Mouse (Mus musculus): ENCODE measurements around the gene Ipcef1. TPM values are rescaled to one million over a fixed set of nuclear protein-coding genes. Genes with fewer than 3 reads are reported as not detected.

The Ipcef1 gene
- polyA plus RNA-seq, 1 experiment from 2014 or later = 2.9 TPM

- no peak overlapping the region for H3K4me3 ChIP-seq (ENCODE audit: low read length)
- H3K27ac ChIP-seq (ENCODE audit: low read depth, low read length) = no peak overlapping the region
- H3K9me3 ChIP-seq (ENCODE audit: control insufficient read depth, low read length) = no peaks in the 10 kb centered on the region
- no peak overlapping the region for H3K4me2 ChIP-seq (ENCODE audit: low read length)
- H3K27me3 ChIP-seq (replicated peaks; ENCODE audit: control insufficient read depth, insufficient read depth, low read length) = no peaks in the 10 kb centered on the region
- no peaks in the 10 kb centered on the region for H3K4me1 ChIP-seq (ENCODE audit: control insufficient read depth, insufficient read depth, low read depth, low read length)
- 67% methylated on average over 1 of the region's 1 CpGs for WGBS
- H3K36me3 ChIP-seq (ENCODE audit: control insufficient read depth, insufficient read depth, low read length) = no peaks in the 10 kb centered on the region
- ATAC-seq = no peak
- no peak overlapping the region for H3K9ac ChIP-seq (ENCODE audit: low read depth, low read length)
Observed at GRCm38 (mm10) chr10:6928905-6929304, 123.4 kb downstream of the Ipcef1 start.

GRCm38 (mm10) chr10:6927600-6928223, 124.6 kb downstream of the Ipcef1 start:
- Histone ChIP-seq H3K4me2 (ENCODE audit: low read length) (no peak overlapping the region), H3K4me3 (ENCODE audit: low read length) (no peak overlapping the region), H3K9ac (ENCODE audit: low read depth, low read length) (no peak overlapping the region), H3K9me3 (ENCODE audit: control insufficient read depth, low read length) (no peaks in the 10 kb centered on the region), H3K36me3 (ENCODE audit: control insufficient read depth, insufficient read depth, low read length) (no peaks in the 10 kb centered on the region), H3K27me3 (replicated peaks; ENCODE audit: control insufficient read depth, insufficient read depth, low read length) (no peaks in the 10 kb centered on the region), H3K4me1 (ENCODE audit: control insufficient read depth, insufficient read depth, low read depth, low read length) (no peaks in the 10 kb centered on the region), H3K27ac (ENCODE audit: low read depth, low read length) (no peak overlapping the region)
- 93% methylated on average over 4 of the region's 4 CpGs for WGBS
- ATAC-seq = no peak

GRCm38 (mm10) chr10:6926724-6927123, 125.6 kb downstream of the Ipcef1 start:
- Histone ChIP-seq H3K4me3 (ENCODE audit: low read length) (no peak overlapping the region), H3K27ac (ENCODE audit: low read depth, low read length) (no peak overlapping the region), H3K9ac (ENCODE audit: low read depth, low read length) (no peak overlapping the region), H3K27me3 (replicated peaks; ENCODE audit: control insufficient read depth, insufficient read depth, low read length) (no peaks in the 10 kb centered on the region), H3K36me3 (ENCODE audit: control insufficient read depth, insufficient read depth, low read length) (no peaks in the 10 kb centered on the region), H3K9me3 (ENCODE audit: control insufficient read depth, low read length) (no peaks in the 10 kb centered on the region), H3K4me1 (ENCODE audit: control insufficient read depth, insufficient read depth, low read depth, low read length) (no peaks in the 10 kb centered on the region), H3K4me2 (ENCODE audit: low read length) (no peak overlapping the region)
- no peak for ATAC-seq
- WGBS = 79% methylated on average over 2 of the region's 2 CpGs

GRCm38 (mm10) chr10:6916545-6917257, 135.6 kb downstream of the Ipcef1 start:
- Histone ChIP-seq H3K4me1 (ENCODE audit: control insufficient read depth, insufficient read depth, low read depth, low read length) (peaks cover 7% of the 10 kb centered on the region), H3K36me3 (ENCODE audit: control insufficient read depth, insufficient read depth, low read length) (no peaks in the 10 kb centered on the region), H3K9ac (ENCODE audit: low read depth, low read length) (no peak overlapping the region), H3K9me3 (ENCODE audit: control insufficient read depth, low read length) (no peaks in the 10 kb centered on the region), H3K4me3 (ENCODE audit: low read length) (no peak overlapping the region), H3K27me3 (replicated peaks; ENCODE audit: control insufficient read depth, insufficient read depth, low read length) (no peaks in the 10 kb centered on the region), H3K4me2 (ENCODE audit: low read length) (peak overlapping the region; percentile 44), H3K27ac (ENCODE audit: low read depth, low read length) (peak overlapping the region; percentile 59)
- ATAC-seq = peak; percentile 93
- 9% methylated on average over 6 of the region's 6 CpGs for WGBS

- H3K27ac ChIP-seq (ENCODE audit: low read depth, low read length) = peak overlapping the region; percentile 51; the same call in 1 of the 2 replicates
- H3K4me3 ChIP-seq (ENCODE audit: low read length) = no peak overlapping the region
- WGBS = 21% methylated on average over 1 of the region's 1 CpGs
- H3K9me3 ChIP-seq (ENCODE audit: control insufficient read depth, low read length) = no peaks in the 10 kb centered on the region
- no peaks in the 10 kb centered on the region for H3K27me3 ChIP-seq (replicated peaks; ENCODE audit: control insufficient read depth, insufficient read depth, low read length)
- H3K36me3 ChIP-seq (ENCODE audit: control insufficient read depth, insufficient read depth, low read length) = no peaks in the 10 kb centered on the region
- no peak; the same call in 1 of the 2 replicates for ATAC-seq
- no peak overlapping the region for H3K4me2 ChIP-seq (ENCODE audit: low read length)
- peaks cover 7% of the 10 kb centered on the region for H3K4me1 ChIP-seq (ENCODE audit: control insufficient read depth, insufficient read depth, low read depth, low read length)
- no peak overlapping the region for H3K9ac ChIP-seq (ENCODE audit: low read depth, low read length)
Observed at GRCm38 (mm10) chr10:6915991-6916390, 136.3 kb downstream of the Ipcef1 start.

GRCm38 (mm10) chr10:6909763-6910162, 142.5 kb downstream of the Ipcef1 start:
- Histone ChIP-seq H3K4me1 (ENCODE audit: control insufficient read depth, insufficient read depth, low read depth, low read length) (no peaks in the 10 kb centered on the region), H3K9me3 (ENCODE audit: control insufficient read depth, low read length) (no peaks in the 10 kb centered on the region)

GRCm38 (mm10) chr10:6901819-6902393, 150.4 kb downstream of the Ipcef1 start:
- Histone ChIP-seq H3K36me3 (ENCODE audit: control insufficient read depth, insufficient read depth, low read length) (no peaks in the 10 kb centered on the region), H3K4me2 (ENCODE audit: low read length) (no peak overlapping the region), H3K4me1 (ENCODE audit: control insufficient read depth, insufficient read depth, low read depth, low read length) (no peaks in the 10 kb centered on the region), H3K4me3 (ENCODE audit: low read length) (no peak overlapping the region), H3K27ac (ENCODE audit: low read depth, low read length) (no peak overlapping the region), H3K9ac (ENCODE audit: low read depth, low read length) (no peak overlapping the region), H3K27me3 (replicated peaks; ENCODE audit: control insufficient read depth, insufficient read depth, low read length) (no peaks in the 10 kb centered on the region), H3K9me3 (ENCODE audit: control insufficient read depth, low read length) (no peaks in the 10 kb centered on the region)
- WGBS = 85% methylated on average over 3 of the region's 3 CpGs
- ATAC-seq = peak; percentile 56; the same call in 1 of the 2 replicates

More at GRCm38 (mm10) chr10:6909763-6910162, 142.5 kb downstream of the Ipcef1 start:
- WGBS = 43% methylated on average over 2 of the region's 2 CpGs
- Histone ChIP-seq H3K36me3 (ENCODE audit: control insufficient read depth, insufficient read depth, low read length) (no peaks in the 10 kb centered on the region), H3K27me3 (replicated peaks; ENCODE audit: control insufficient read depth, insufficient read depth, low read length) (no peaks in the 10 kb centered on the region), H3K4me2 (ENCODE audit: low read length) (no peak overlapping the region), H3K27ac (ENCODE audit: low read depth, low read length) (no peak overlapping the region), H3K9ac (ENCODE audit: low read depth, low read length) (no peak overlapping the region), H3K4me3 (ENCODE audit: low read length) (no peak overlapping the region)
- no peak for ATAC-seq

- no peaks in the 10 kb centered on the region for H3K9me3 ChIP-seq (ENCODE audit: control insufficient read depth, low read length)
- H3K4me3 ChIP-seq (ENCODE audit: low read length) = no peak overlapping the region
- 87% methylated on average over 4 of the region's 4 CpGs for WGBS
- H3K36me3 ChIP-seq (ENCODE audit: control insufficient read depth, insufficient read depth, low read length) = no peaks in the 10 kb centered on the region
- no peaks in the 10 kb centered on the region for H3K4me1 ChIP-seq (ENCODE audit: control insufficient read depth, insufficient read depth, low read depth, low read length)
- ATAC-seq = no peak
- H3K4me2 ChIP-seq (ENCODE audit: low read length) = no peak overlapping the region
- no peak overlapping the region for H3K9ac ChIP-seq (ENCODE audit: low read depth, low read length)
- no peak overlapping the region for H3K27ac ChIP-seq (ENCODE audit: low read depth, low read length)
- H3K27me3 ChIP-seq (replicated peaks; ENCODE audit: control insufficient read depth, insufficient read depth, low read length) = no peaks in the 10 kb centered on the region
Observed at GRCm38 (mm10) chr10:6900126-6900525, 152.2 kb downstream of the Ipcef1 start.

GRCm38 (mm10) chr10:6896659-6897303, 155.5 kb downstream of the Ipcef1 start:
- Histone ChIP-seq H3K4me1 (ENCODE audit: control insufficient read depth, insufficient read depth, low read depth, low read length) (no peaks in the 10 kb centered on the region), H3K4me3 (ENCODE audit: low read length) (no peak overlapping the region), H3K9me3 (ENCODE audit: control insufficient read depth, low read length) (no peaks in the 10 kb centered on the region), H3K27me3 (replicated peaks; ENCODE audit: control insufficient read depth, insufficient read depth, low read length) (no peaks in the 10 kb centered on the region), H3K36me3 (ENCODE audit: control insufficient read depth, insufficient read depth, low read length) (no peaks in the 10 kb centered on the region), H3K9ac (ENCODE audit: low read depth, low read length) (no peak overlapping the region), H3K27ac (ENCODE audit: low read depth, low read length) (no peak overlapping the region), H3K4me2 (ENCODE audit: low read length) (no peak overlapping the region)
- ATAC-seq = no peak
- 87% methylated on average over 3 of the region's 3 CpGs for WGBS

Data from hindbrain, embryonic 16.5 days (tissue).